Mouse (Mus musculus): ENCODE results near the gene Arhgap44. TPM values are rescaled to one million over a fixed set of nuclear protein-coding genes. Genes with fewer than 3 reads are reported as not detected.

Gene Arhgap44
- total and polyA plus RNA-seq, 3 experiments, result 0.11 TPM; not detected in 2

- no peaks in the 10 kb centered on the region for H3K9me3 ChIP-seq (replicated peaks)
- TF ChIP-seq CTCF (IDR thresholded peaks at IDR 0.05; ENCODE audit: low read depth, low read length), result no peak
- TF ChIP-seq POLR2AphosphoS5 (IDR thresholded peaks at IDR 0.05; ENCODE audit: insufficient replicate concordance, low read depth, low read length), result no peak
- TF ChIP-seq GATA1 (IDR thresholded peaks at IDR 0.05; ENCODE audit: borderline replicate concordance, low read length), result no peak
- TF ChIP-seq GATA2 (IDR thresholded peaks at IDR 0.05; ENCODE audit: borderline replicate concordance, low read depth, low read length), result no peak
- no peak for TF ChIP-seq TAL1 (conservative IDR thresholded peaks at IDR 0.05; ENCODE audit: low read depth, low read length)
- H3K4me3 ChIP-seq (ENCODE audit: low read depth, low read length), result no peak overlapping the region
- no peaks in the 10 kb centered on the region for H3K36me3 ChIP-seq (replicated peaks)
- no peak for ATAC-seq (ENCODE audit: extremely low read depth, insufficient number of reproducible peaks, low FRiP score, poor library complexity, severe bottlenecking)
- H3K27me3 ChIP-seq (ENCODE audit: insufficient read depth, low read length), result peaks cover 8% of the 10 kb centered on the region
- no peak for DNase-seq (ENCODE audit: low spot score)
- H3K4me1 ChIP-seq (ENCODE audit: insufficient read depth, low read depth, low read length), result no peaks in the 10 kb centered on the region
Observed at GRCm38 (mm10) chr11:65032221-65032620, 130.5 kb downstream of the Arhgap44 start.

- DNase-seq (ENCODE audit: low spot score), result no peak
- H3K4me1 ChIP-seq (ENCODE audit: insufficient read depth, low read depth, low read length), result no peaks in the 10 kb centered on the region
- H3K4me3 ChIP-seq (ENCODE audit: low read depth, low read length), result no peak overlapping the region
- TF ChIP-seq GATA1 (IDR thresholded peaks at IDR 0.05; ENCODE audit: borderline replicate concordance, low read length) (no peak), TAL1 (conservative IDR thresholded peaks at IDR 0.05; ENCODE audit: low read depth, low read length) (no peak), POLR2AphosphoS5 (IDR thresholded peaks at IDR 0.05; ENCODE audit: insufficient replicate concordance, low read depth, low read length) (no peak), GATA2 (IDR thresholded peaks at IDR 0.05; ENCODE audit: borderline replicate concordance, low read depth, low read length) (no peak), CTCF (IDR thresholded peaks at IDR 0.05; ENCODE audit: low read depth, low read length) (no peak)
- H3K27me3 ChIP-seq (ENCODE audit: insufficient read depth, low read length), result peaks cover 8% of the 10 kb centered on the region
- no peak for ATAC-seq (ENCODE audit: extremely low read depth, insufficient number of reproducible peaks, low FRiP score, poor library complexity, severe bottlenecking)
- no peaks in the 10 kb centered on the region for H3K9me3 ChIP-seq (replicated peaks)
- H3K36me3 ChIP-seq (replicated peaks), result no peaks in the 10 kb centered on the region
Observed at GRCm38 (mm10) chr11:65030201-65030600, 132.6 kb downstream of the Arhgap44 start.

GRCm38 (mm10) chr11:65028049-65028448 is 134.7 kb downstream of the Arhgap44 start:
- Histone ChIP-seq H3K4me3 (ENCODE audit: low read depth, low read length) (no peak overlapping the region), H3K4me1 (ENCODE audit: insufficient read depth, low read depth, low read length) (no peaks in the 10 kb centered on the region), H3K27me3 (ENCODE audit: insufficient read depth, low read length) (peaks cover 8% of the 10 kb centered on the region), H3K9me3 (replicated peaks) (no peaks in the 10 kb centered on the region), H3K36me3 (replicated peaks) (no peaks in the 10 kb centered on the region)
- no peak for DNase-seq (ENCODE audit: low spot score)
- TF ChIP-seq TAL1 (conservative IDR thresholded peaks at IDR 0.05; ENCODE audit: low read depth, low read length), result no peak
- no peak for TF ChIP-seq GATA1 (IDR thresholded peaks at IDR 0.05; ENCODE audit: borderline replicate concordance, low read length)
- no peak for TF ChIP-seq GATA2 (IDR thresholded peaks at IDR 0.05; ENCODE audit: borderline replicate concordance, low read depth, low read length)
- no peak for TF ChIP-seq POLR2AphosphoS5 (IDR thresholded peaks at IDR 0.05; ENCODE audit: insufficient replicate concordance, low read depth, low read length)
- no peak for ATAC-seq (ENCODE audit: extremely low read depth, insufficient number of reproducible peaks, low FRiP score, poor library complexity, severe bottlenecking)

GRCm38 (mm10) chr11:65022771-65023170 is 140.0 kb downstream of the Arhgap44 start:
- ATAC-seq (ENCODE audit: extremely low read depth, insufficient number of reproducible peaks, low FRiP score, poor library complexity, severe bottlenecking), result no peak
- Histone ChIP-seq H3K36me3 (replicated peaks) (no peaks in the 10 kb centered on the region), H3K9me3 (replicated peaks) (no peaks in the 10 kb centered on the region), H3K4me1 (ENCODE audit: insufficient read depth, low read depth, low read length) (no peaks in the 10 kb centered on the region), H3K4me3 (ENCODE audit: low read depth, low read length) (no peak overlapping the region), H3K27me3 (ENCODE audit: insufficient read depth, low read length) (peaks cover 3% of the 10 kb centered on the region; the same call in 1 of the 2 replicates)
- TF ChIP-seq GATA1 (IDR thresholded peaks at IDR 0.05; ENCODE audit: borderline replicate concordance, low read length) (no peak), CTCF (IDR thresholded peaks at IDR 0.05; ENCODE audit: low read depth, low read length) (no peak), TAL1 (conservative IDR thresholded peaks at IDR 0.05; ENCODE audit: low read depth, low read length) (no peak), GATA2 (IDR thresholded peaks at IDR 0.05; ENCODE audit: borderline replicate concordance, low read depth, low read length) (no peak), POLR2AphosphoS5 (IDR thresholded peaks at IDR 0.05; ENCODE audit: insufficient replicate concordance, low read depth, low read length) (no peak)
- no peak for DNase-seq (ENCODE audit: low spot score)

GRCm38 (mm10) chr11:65020744-65021143 is 142.0 kb downstream of the Arhgap44 start:
- H3K27me3 ChIP-seq (ENCODE audit: insufficient read depth, low read length), result no peaks in the 10 kb centered on the region
- H3K36me3 ChIP-seq (replicated peaks), result no peaks in the 10 kb centered on the region
- H3K4me3 ChIP-seq (ENCODE audit: low read depth, low read length), result no peak overlapping the region
- H3K9me3 ChIP-seq (replicated peaks), result no peaks in the 10 kb centered on the region
- no peak for TF ChIP-seq TAL1 (conservative IDR thresholded peaks at IDR 0.05; ENCODE audit: low read depth, low read length)
- no peak for TF ChIP-seq GATA1 (IDR thresholded peaks at IDR 0.05; ENCODE audit: borderline replicate concordance, low read length)
- TF ChIP-seq CTCF (IDR thresholded peaks at IDR 0.05; ENCODE audit: low read depth, low read length), result no peak
- TF ChIP-seq GATA2 (IDR thresholded peaks at IDR 0.05; ENCODE audit: borderline replicate concordance, low read depth, low read length), result no peak
- no peak for TF ChIP-seq POLR2AphosphoS5 (IDR thresholded peaks at IDR 0.05; ENCODE audit: insufficient replicate concordance, low read depth, low read length)
- no peak for ATAC-seq (ENCODE audit: extremely low read depth, insufficient number of reproducible peaks, low FRiP score, poor library complexity, severe bottlenecking)
- no peak for DNase-seq (ENCODE audit: low spot score)
- H3K4me1 ChIP-seq (ENCODE audit: insufficient read depth, low read depth, low read length), result no peaks in the 10 kb centered on the region

- ATAC-seq (ENCODE audit: extremely low read depth, insufficient number of reproducible peaks, low FRiP score, poor library complexity, severe bottlenecking), result no peak
- DNase-seq (ENCODE audit: low spot score), result no peak
- H3K36me3 ChIP-seq (replicated peaks), result no peaks in the 10 kb centered on the region
- no peak overlapping the region for H3K4me3 ChIP-seq (ENCODE audit: low read depth, low read length)
- H3K4me1 ChIP-seq (ENCODE audit: insufficient read depth, low read depth, low read length), result no peaks in the 10 kb centered on the region
- peaks cover 5% of the 10 kb centered on the region; the same call in 1 of the 2 replicates for H3K27me3 ChIP-seq (ENCODE audit: insufficient read depth, low read length)
- TF ChIP-seq CTCF (IDR thresholded peaks at IDR 0.05; ENCODE audit: low read depth, low read length) (no peak), GATA2 (IDR thresholded peaks at IDR 0.05; ENCODE audit: borderline replicate concordance, low read depth, low read length) (no peak), POLR2AphosphoS5 (IDR thresholded peaks at IDR 0.05; ENCODE audit: insufficient replicate concordance, low read depth, low read length) (no peak), GATA1 (IDR thresholded peaks at IDR 0.05; ENCODE audit: borderline replicate concordance, low read length) (no peak), TAL1 (conservative IDR thresholded peaks at IDR 0.05; ENCODE audit: low read depth, low read length) (no peak)
- no peaks in the 10 kb centered on the region for H3K9me3 ChIP-seq (replicated peaks)
Observed at GRCm38 (mm10) chr11:65016754-65017153, 146.0 kb downstream of the Arhgap44 start.

All from G1E (cell line).